Mouse (Mus musculus): ENCODE measurements around the gene Dpf2.

DNA sequence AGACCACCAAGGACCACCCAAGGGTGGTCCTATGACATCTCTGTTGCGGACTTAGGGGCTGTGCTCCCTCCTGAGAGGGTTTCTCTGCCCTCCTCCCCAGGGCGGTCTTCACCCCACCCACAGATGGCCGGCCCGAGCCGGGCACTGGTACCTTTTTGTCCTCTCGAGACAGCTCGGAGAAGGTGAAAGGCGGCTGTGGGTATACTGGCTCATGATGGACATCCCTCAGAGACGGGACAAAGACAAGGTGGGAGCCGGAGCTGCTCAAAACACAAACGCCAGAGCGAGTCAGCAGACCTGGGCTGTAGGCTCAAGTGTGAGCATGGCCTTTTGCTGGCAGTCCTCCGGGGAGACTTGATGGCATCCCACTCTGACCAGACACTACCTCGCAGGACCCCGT, 30.6 kb upstream of the Dpf2 start:
- TF ChIP-seq CTCF (IDR thresholded peaks at IDR 0.05; ENCODE audit: insufficient read depth, low read depth, low read length) (no peak), POLR2A (IDR thresholded peaks at IDR 0.05; ENCODE audit: insufficient read depth, low read depth, low read length) (no peak)

Data from olfactory bulb, adult 2 months (tissue).